In the genomic region with DNA sequence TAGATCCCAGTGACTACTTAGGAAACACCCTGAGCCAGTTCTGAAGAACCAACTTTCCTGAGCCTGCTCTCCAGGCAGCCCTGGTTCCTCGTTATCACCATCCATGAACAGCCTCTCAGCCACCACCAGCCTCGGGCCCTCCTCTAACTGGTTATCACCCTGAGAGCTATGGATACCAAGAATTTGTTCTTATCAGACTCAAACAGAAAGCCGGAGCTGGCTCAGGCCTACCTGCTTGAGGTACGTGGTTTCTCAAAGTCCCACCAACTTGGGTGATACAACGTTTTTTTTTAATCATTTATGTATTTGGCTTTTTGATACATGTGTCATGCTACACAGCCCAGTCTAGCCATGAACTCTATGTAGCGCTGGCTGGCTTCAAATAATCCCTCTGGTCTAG, we compare ENCODE assay signal across 17 mouse cellular contexts. TPM values are rescaled to one million over a fixed set of nuclear protein-coding genes. Genes with fewer than 3 reads are reported as not detected.
A peak's percentile ranks its signal among the peaks of the same experiment; 100 is the strongest.
DNase-seq lines count a peak whose midpoint lies in the region; ATAC-seq and TF ChIP-seq lines count a peak whose summit lies in the region.
"Had no signal": no experiment of that assay in that cellular context is flagged by ENCODE, and none has a peak within 500 bp of the region (broad histone marks: within the 10 kb centered on the region; RNA-seq: fewer than 3 reads in every experiment).

No protein-coding gene starts in this region.

- 41% methylated on average over 6 of the region's 6 CpGs for WGBS in liver, embryonic 11.5 days
- 77% methylated on average over 6 of the region's 6 CpGs for WGBS in spleen, adult 2 months
- WGBS in midbrain, embryonic 15.5 days: 91% methylated on average over 6 of the region's 6 CpGs

- H3K4me2 ChIP-seq in liver, embryonic 11.5 days: peak overlapping the region; percentile 53
- H3K4me2 ChIP-seq in midbrain, embryonic 15.5 days: no peak overlapping the region
- H3K4me2 ChIP-seq: embryonic facial prominence, embryonic 15.5 days; hindbrain, embryonic 15.5 days; limb, embryonic 13.5 days; neural tube, embryonic 15.5 days had no signal

- H3K9ac ChIP-seq in liver, embryonic 11.5 days (ENCODE audit: low read depth, low read length): peak overlapping the region; percentile 60
- no peak overlapping the region for H3K9ac ChIP-seq in midbrain, embryonic 15.5 days
- H3K9ac ChIP-seq: embryonic facial prominence, embryonic 15.5 days; forebrain, postnatal 0 days; hindbrain, embryonic 15.5 days; limb, embryonic 13.5 days; neural tube, embryonic 15.5 days had no signal

- no peaks in the 10 kb centered on the region for H3K27me3 ChIP-seq in liver, embryonic 11.5 days (replicated peaks; ENCODE audit: control insufficient read depth, insufficient read depth, low read length)
- H3K27me3 ChIP-seq in spleen, adult 2 months (ENCODE audit: control insufficient read depth, insufficient read depth, low read length): peaks cover 8% of the 10 kb centered on the region
- no peaks in the 10 kb centered on the region for H3K27me3 ChIP-seq in midbrain, embryonic 15.5 days (replicated peaks)
- H3K27me3 ChIP-seq: embryonic facial prominence, embryonic 15.5 days; hindbrain, embryonic 15.5 days; limb, embryonic 13.5 days; neural tube, embryonic 15.5 days had no signal

- H3K9me3 ChIP-seq in liver, embryonic 11.5 days (ENCODE audit: control insufficient read depth, low read length): no peaks in the 10 kb centered on the region
- H3K9me3 ChIP-seq in midbrain, embryonic 15.5 days: no peaks in the 10 kb centered on the region
- H3K9me3 ChIP-seq: embryonic facial prominence, embryonic 15.5 days; hindbrain, embryonic 15.5 days; limb, embryonic 13.5 days; neural tube, embryonic 15.5 days had no signal

- intact Hi-C loops in left cerebral cortex, postnatal 14 days (cut with DNase I): no loop called here
- intact Hi-C loops in left cerebral cortex, postnatal 4 days (cut with DNase I): no loop called here

- no peaks in the 10 kb centered on the region for H3K36me3 ChIP-seq in liver, embryonic 11.5 days (ENCODE audit: control insufficient read depth, insufficient read depth, low read length)
- H3K36me3 ChIP-seq in spleen, adult 2 months (ENCODE audit: control insufficient read depth, insufficient read depth, low read length): no peaks in the 10 kb centered on the region
- no peaks in the 10 kb centered on the region; the same call in 1 of the 2 replicates for H3K36me3 ChIP-seq in midbrain, embryonic 15.5 days (replicated peaks)
- H3K36me3 ChIP-seq: embryonic facial prominence, embryonic 15.5 days; hindbrain, embryonic 15.5 days; limb, embryonic 13.5 days had no signal

- TF ChIP-seq CTCF in spleen, adult 2 months (IDR thresholded peaks at IDR 0.05; ENCODE audit: extremely low read depth, insufficient read depth, insufficient read length, insufficient replicate concordance): no peak

- H3K4me3 ChIP-seq in liver, embryonic 11.5 days (ENCODE audit: low read depth, low read length): 0 out of 2 replicates have a peak overlapping the region, but pooled peaks have one; percentile 14
- H3K4me3 ChIP-seq in spleen, adult 2 months (ENCODE audit: extremely low read depth, insufficient read depth, insufficient read length): no peak overlapping the region
- no peak overlapping the region for H3K4me3 ChIP-seq in midbrain, embryonic 15.5 days
- H3K4me3 ChIP-seq: embryonic facial prominence, embryonic 15.5 days; hindbrain, embryonic 15.5 days; limb, embryonic 13.5 days; neural tube, embryonic 15.5 days had no signal

- peak overlapping the region; percentile 96 for H3K27ac ChIP-seq in liver, embryonic 11.5 days (ENCODE audit: low read depth, low read length)
- peak overlapping the region; percentile 8; the same call in 1 of the 2 replicates for H3K27ac ChIP-seq in spleen, adult 2 months (ENCODE audit: insufficient read depth, low read length)
- H3K27ac ChIP-seq in midbrain, embryonic 15.5 days: no peak overlapping the region
- H3K27ac ChIP-seq: embryonic facial prominence, embryonic 15.5 days; hindbrain, embryonic 15.5 days; limb, embryonic 13.5 days; neural tube, embryonic 15.5 days had no signal

- peaks cover 19% of the 10 kb centered on the region for H3K4me1 ChIP-seq in liver, embryonic 11.5 days (replicated peaks; ENCODE audit: control insufficient read depth, insufficient read depth, low read length)
- peaks cover 2% of the 10 kb centered on the region; the same call in 1 of the 2 replicates for H3K4me1 ChIP-seq in spleen, adult 2 months (ENCODE audit: control insufficient read depth, insufficient read depth, insufficient read length)
- H3K4me1 ChIP-seq in midbrain, embryonic 15.5 days: peaks cover 11% of the 10 kb centered on the region

- peak; percentile 91 for ATAC-seq in liver, embryonic 11.5 days (replicated peaks; ENCODE audit: low FRiP score)
- no peak for ATAC-seq in midbrain, embryonic 15.5 days (replicated peaks)
- ATAC-seq: forebrain, postnatal 0 days had no signal

- no peak for TF ChIP-seq POLR2A in spleen, adult 2 months (IDR thresholded peaks at IDR 0.05; ENCODE audit: low read depth, low read length)

- DNase-seq in spleen, adult 12 weeks (ENCODE audit: low spot score): peak; percentile 57
- DNase-seq in spleen, adult 18-20 months: no peak
- DNase-seq in liver, embryonic 11.5 days (ENCODE audit: low spot score): peak; percentile 46
- no peak for DNase-seq in spleen, adult 2 months (ENCODE audit: low read depth in 1 of 2, low spot score in 2 of 2)
- DNase-seq in left cerebral cortex, postnatal 14 days (ENCODE audit: low spot score in 2 of 2): no peak
- no peak for DNase-seq in left cerebral cortex, postnatal 4 days
- DNase-seq: cerebellum, postnatal 25 days; forebrain, postnatal 0 days; gastrocnemius, postnatal 25 days; lung, postnatal 36 days; right cerebral cortex, postnatal 14 days; thymus, adult 2 months had no signal

RNA-seq across cellular contexts. Expression of gene Nipa1, which starts 4.6 kb away (rescaled TPM):
- 14.5 and 16.2 TPM in 2 replicates for polyA plus RNA-seq in liver, embryonic 11.5 days (2014; fragmentation: Nextera tagmentation; extraction: Ambion mirVana)
- polyA plus RNA-seq in spleen, adult 2 months (2012; rRNA removed): 2.1 and 2.3 TPM in 2 replicates
- polyA plus RNA-seq in midbrain, embryonic 15.5 days (2015; fragmentation: Nextera tagmentation; extraction: Ambion mirVana): 29.2 and 30.2 TPM in 2 replicates
- 10 to 100 TPM; 72.0 to 73.9 TPM for total RNA-seq in left cerebral cortex, postnatal 14 days (2021)
- total RNA-seq in left cerebral cortex, postnatal 4 days (2021): 10 to 100 TPM; 65.4 to 66.1 TPM

RNA-seq across cellular contexts. Expression of gene Herc2, which starts 34.8 kb away (rescaled TPM):
- 18.5 and 19.9 TPM in 2 replicates for polyA plus RNA-seq in liver, embryonic 11.5 days (2014; fragmentation: Nextera tagmentation; extraction: Ambion mirVana)
- polyA plus RNA-seq in spleen, adult 2 months (2012; rRNA removed): 18.7 and 19.4 TPM in 2 replicates
- polyA plus RNA-seq in midbrain, embryonic 15.5 days (2015; fragmentation: Nextera tagmentation; extraction: Ambion mirVana): 53.2 and 56.3 TPM in 2 replicates
- 100 to 1,000 TPM; 132 to 150 TPM for total RNA-seq in left cerebral cortex, postnatal 14 days (2021)
- 100 to 1,000 TPM; 130 to 131 TPM for total RNA-seq in left cerebral cortex, postnatal 4 days (2021)

RNA-seq across cellular contexts. Expression of gene Nipa2, which starts 52.9 kb away (rescaled TPM):
- polyA plus RNA-seq in liver, embryonic 11.5 days (2014; fragmentation: Nextera tagmentation; extraction: Ambion mirVana): 42.2 and 44.6 TPM in 2 replicates
- 7.1 and 16.1 TPM in 2 replicates for polyA plus RNA-seq in spleen, adult 2 months (2012; rRNA removed)
- polyA plus RNA-seq in midbrain, embryonic 15.5 days (2015; fragmentation: Nextera tagmentation; extraction: Ambion mirVana): 31.1 and 31.4 TPM in 2 replicates
- total RNA-seq in left cerebral cortex, postnatal 14 days (2021): 10 to 100 TPM; 52.6 to 64.8 TPM
- 10 to 100 TPM; 43.1 to 52.5 TPM for total RNA-seq in left cerebral cortex, postnatal 4 days (2021)

Comparison
In these comparisons a context has a peak if more than half of its experiments do, and no peak if none do; other contexts are left out.
1. DNase-seq: peak in spleen, adult 12 weeks (single experiment) and liver, embryonic 11.5 days (single experiment); none in spleen, adult 18-20 months (0 of 2), spleen, adult 2 months (0 of 2), left cerebral cortex, postnatal 14 days (0 of 2) and left cerebral cortex, postnatal 4 days (single experiment).